Mouse (Mus musculus) heart, adult 11 months (tissue): ENCODE results near the gene Ceacam15.
"Not testable (repeated sequence)": the region's sequence is repeated elsewhere in the genome, so short reads cannot be mapped to it uniquely, and the experiment has no call there.

Experiments
- DNase-seq: peaks from one replicate; pipeline ENCODE4 v3.0.0; 2022

Ceacam15 gene

DNA sequence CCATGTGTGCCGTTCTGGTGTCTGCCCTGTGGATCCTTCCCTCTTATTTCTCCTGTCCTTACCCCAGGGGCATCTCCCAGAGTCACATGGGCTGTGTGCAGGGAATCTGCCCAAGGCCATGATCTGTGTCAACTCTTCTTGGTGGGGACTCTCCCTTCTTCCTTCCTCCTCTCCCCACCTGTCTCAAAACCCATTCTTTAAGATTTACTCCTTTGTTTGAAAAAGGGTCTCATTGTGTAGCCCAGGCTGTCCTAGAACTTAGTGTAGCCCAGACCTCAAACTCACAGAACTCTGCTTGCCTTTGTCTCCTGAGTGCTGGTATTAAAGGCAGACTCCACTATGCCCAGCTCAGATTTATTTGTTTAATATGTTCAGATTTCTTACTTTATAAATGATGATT lies at the start of gene Ceacam15:
Gene Ceacam15, minus strand, starts transcription at position 101 of the 400 bp plus-strand sequence.
- no peak for DNase-seq

DNA sequence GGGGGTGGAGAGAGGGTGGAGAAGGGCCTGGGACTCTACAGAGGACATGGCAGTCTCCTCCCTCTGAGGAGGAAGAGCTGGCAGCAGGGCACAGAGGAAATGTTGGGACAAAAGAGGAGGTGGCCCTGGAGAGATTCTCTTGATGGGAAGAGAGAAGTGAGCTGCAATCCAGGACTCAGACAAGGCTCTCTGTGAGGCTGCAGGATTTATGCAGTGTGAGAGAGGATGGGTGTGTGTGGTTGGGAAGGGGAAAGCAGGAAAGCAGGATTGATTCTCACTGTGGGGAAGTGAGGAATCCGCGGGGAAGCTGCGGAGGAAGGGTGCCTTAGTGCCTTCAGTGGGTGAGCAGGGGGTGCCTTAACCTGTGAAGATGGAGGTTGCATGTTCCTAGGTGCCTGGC lies 47.0 kb upstream of the Ceacam15 start:
- DNase-seq, result not testable (repeated sequence)

DNA sequence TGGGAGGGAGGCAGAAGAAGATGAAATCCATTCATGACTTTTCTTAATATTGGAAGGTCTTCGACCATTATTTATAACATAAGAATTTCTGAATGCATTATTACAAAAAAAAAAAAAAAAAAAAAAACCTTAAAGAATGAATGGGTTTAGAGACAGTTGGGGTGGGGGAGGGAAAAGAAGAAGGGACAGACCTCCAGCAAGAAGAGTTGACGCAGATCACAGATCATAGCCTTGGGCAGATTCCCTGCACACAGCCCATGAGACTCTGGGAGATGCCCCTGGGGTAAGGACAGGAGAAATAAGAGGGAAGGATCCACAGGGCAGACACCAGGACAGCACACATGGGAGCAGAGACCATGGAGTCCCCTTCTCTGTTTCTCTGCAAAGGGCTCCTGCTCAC lies 46.1 kb upstream of the Ceacam15 start, which contains the start of gene Ceacam9:
Gene Ceacam9, plus strand, starts transcription at position 301 of the 400 bp plus-strand sequence.
- no peak for DNase-seq

DNA sequence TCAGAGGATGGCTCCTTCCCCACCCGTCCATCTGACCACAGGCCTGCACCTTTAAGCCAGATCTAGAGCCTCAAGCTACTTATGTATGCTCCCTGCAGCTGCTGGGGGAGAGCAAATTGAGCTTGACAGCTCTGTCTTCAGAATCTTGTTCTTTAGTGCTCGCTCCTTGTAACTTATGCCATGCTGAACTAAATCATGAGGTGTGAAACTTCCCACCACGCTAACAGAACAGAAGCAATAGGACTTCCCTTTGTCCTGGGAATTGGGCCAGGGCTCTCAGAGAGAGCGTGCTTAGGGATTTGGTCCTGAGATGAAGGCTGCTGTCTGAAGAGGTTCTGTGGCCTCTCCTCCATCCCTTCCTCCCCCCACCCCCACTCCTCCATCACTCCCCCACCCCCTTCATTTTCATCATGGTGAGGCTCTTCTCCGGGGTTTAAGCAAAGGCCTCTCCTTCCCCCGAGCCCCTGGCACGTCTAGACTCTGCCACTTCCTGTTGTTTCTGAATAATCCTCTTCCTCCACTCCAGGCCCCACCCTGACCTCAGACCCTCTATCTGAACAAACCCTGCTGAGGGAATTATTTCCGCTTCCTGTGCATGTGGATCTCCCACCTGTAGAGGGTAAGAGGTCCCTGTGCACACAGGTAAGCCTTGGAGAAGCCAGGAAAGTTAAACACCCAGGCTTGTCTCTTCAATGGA lies 41.1 kb upstream of the Ceacam15 start:
- not testable (repeated sequence) for DNase-seq

DNA sequence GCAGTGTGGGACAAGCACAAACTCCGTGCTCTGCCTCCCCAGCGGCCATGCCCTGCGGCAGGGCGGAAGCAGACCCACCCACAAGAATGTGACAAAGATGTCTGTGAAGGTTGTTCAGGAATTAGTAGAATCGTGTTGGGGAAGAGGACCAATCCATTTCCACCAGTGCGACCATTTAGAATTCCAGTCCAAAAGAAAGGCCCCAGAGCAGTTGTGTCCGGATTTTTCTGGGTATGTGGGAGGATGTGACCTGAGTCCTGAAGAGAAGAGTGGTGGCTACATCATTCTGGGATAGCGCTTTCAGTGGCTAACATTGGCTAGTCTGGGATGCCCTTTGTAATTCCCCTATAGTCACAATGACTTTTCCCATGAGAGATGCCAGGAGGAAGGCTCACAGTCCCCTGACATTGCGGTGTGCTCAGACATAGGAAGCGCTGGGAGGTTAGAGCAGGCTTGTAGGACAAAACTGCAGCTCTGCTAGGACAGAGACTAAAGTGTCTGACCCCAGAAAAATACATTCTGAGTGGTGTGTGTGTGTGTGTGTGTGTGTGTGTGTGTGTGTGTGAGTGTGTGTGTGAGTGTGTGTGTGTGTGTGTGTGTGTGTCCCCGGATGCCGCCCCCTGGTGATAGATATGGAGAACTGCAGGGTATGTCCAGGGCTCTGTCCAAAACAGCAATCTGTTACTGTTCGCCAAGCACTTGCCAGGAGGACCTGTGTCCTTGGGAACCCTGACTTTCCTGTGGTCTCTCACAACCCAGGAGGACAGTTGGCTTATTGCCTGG lies 37.3 kb upstream of the Ceacam15 start:
- DNase-seq, result no peak

- DNase-seq, result no peak
Observed at GRCm38 (mm10) chr7:16710604-16711003, 35.1 kb upstream of the Ceacam15 start.

DNA sequence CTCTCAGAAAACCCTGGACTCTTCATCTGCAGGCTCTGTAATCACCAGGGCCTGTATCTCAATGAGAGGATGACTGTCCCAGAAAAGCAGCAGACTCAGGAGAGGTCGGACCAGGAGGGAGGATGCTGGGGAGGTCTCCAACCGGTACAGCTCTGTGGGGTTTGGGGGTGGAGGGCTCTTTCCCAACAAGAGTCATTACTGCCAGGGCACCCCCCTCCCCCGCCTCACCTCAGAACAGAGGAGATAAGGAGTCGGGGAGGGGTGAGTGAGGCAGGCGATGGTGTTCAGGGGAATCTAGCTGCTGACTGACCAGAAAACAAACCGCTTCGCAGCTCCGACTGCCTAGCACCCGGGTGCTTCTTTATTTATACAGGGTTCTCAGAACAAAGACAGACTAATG lies 32.7 kb upstream of the Ceacam15 start:
- DNase-seq, result peak; percentile 90

DNA sequence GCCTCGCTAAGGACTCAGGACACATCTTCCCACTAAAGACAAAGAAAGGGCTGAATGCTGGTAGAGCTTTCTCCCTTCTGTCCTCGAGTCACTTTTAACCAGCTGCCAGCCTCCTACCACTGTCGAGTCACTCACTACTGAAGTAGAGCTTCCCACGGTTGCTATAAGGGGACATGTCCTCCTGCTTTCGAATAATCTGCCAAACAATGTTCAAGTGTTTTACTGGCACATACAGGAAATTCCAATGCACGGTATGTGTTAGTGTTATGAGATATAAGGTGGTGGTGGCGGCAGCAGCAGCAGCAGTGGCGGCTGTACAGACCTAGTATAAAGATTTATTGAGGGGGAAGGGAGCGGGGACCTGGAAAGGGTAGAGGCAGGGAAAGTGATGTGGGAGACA lies 30.9 kb upstream of the Ceacam15 start:
- no peak for DNase-seq

DNA sequence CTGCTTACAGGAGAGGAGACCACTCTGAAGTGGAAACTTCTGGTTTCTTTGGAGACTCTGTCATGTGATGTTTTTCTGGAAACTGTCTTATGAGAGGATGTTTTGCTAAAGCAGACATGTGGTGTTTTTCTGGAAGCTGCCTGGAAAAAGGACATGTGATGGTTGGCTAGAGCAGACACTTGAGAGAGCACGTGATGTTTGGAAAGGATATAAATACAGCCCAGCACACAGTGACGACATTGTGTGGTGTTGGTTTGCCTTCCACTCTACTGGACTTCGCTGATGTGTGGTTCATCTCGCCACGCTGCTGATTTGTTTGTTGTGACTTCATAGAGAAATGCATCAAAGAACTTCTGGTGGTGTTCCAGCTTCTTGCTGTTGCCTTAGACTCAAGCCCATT lies 25.1 kb upstream of the Ceacam15 start:
- DNase-seq, result peak; percentile 87

DNA sequence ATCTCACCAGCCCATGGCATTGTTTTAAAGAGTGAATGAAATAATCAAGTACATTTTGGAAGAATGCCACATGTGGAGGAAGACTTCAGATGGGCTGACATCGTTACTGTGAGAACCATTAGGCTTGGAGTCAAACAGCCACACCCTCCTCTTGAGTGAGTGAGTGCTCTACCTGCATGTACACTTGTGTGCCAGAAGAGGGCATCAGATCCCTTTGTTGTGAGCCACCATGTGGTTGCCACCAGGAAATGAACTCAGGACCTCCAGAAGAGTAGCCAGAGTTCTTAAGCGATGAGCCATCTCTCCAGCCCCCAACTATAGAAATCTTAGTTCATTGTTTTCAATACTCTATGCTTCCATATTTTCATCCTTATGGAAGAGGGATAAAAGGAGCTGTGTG lies 23.5 kb upstream of the Ceacam15 start:
- DNase-seq, result no peak

DNA sequence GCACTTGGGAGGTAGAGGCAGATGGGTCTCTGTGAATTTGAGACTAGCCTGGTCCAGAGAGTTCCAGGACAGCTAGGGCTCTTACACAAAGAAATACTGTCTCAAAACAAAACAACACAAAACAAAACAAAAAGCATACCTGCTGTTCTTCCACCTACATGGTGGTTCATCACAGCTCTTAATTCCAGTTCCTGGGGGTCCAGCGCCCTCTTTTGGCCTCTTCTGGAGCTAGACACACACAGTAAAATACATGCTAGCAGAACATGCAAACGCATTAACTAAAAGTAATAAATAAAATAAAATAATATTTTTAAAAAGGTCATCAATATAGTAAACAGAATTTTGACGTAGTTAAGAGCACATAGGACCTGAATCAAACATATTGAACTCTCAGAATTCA lies 19.5 kb upstream of the Ceacam15 start:
- DNase-seq, result no peak

DNA sequence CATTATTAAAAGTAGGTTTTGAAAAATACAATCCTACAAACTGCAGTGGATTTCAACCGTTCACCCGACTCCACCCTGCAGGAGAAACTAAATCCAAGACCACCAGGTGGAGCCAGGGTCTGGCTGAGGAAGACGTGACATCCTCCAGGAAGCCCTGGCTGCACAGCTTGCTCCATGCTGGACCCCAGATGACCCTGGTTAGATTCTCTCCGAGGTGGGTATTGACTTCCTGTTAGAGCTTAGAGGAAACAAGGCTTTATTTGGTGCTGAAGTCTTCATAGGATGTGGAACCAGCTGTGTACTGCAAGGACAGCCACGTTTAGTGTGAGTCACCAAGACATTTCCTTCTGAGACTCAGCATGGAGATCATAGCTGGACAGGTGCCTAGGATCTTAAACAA lies 13.7 kb upstream of the Ceacam15 start:
- peak; percentile 90 for DNase-seq

GRCm38 (mm10) chr7:16680194-16680593 lies 4.7 kb upstream of the Ceacam15 start:
- DNase-seq, result not testable (repeated sequence)

DNA sequence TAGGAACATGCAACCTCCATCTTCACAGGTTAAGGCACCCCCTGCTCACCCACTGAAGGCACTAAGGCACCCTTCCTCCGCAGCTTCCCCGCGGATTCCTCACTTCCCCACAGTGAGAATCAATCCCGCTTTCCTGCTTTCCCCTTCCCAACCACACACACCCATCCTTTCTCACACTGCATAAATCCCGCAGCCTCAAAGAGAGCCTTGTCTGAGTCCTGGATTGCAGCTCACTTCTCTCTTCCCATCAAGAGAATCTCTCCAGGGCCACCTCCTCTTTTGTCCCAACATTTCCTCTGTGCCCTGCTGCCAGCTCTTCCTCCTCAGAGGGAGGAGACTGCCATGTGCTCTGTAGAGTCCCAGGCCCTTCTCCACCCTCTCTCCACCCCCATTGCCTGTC lies 806 bp downstream of the Ceacam15 start:
- not testable (repeated sequence) for DNase-seq

DNA sequence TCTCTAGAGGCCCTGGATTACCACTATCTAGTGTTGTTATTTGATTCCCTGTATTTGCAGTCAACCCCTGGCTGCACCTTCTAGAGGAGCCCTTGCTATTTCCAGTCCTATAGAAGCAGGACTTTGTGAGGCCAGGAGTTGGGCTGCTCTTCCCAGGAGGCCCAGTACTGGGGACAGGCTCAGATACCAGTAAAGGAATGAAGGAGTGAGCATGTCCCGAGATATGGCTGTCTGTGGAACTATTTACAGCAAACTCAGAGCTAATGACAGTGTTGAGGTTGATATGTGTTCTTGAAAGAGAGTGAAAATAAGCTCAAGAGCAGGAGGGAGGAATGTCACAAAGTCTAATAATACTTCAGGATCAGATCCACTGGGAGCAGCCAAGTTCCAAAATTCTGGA lies 1.7 kb downstream of the Ceacam15 start:
- DNase-seq, result no peak

- not testable (repeated sequence) for DNase-seq
Observed at GRCm38 (mm10) chr7:16668331-16668930, 7.1 kb downstream of the Ceacam15 start.

DNA sequence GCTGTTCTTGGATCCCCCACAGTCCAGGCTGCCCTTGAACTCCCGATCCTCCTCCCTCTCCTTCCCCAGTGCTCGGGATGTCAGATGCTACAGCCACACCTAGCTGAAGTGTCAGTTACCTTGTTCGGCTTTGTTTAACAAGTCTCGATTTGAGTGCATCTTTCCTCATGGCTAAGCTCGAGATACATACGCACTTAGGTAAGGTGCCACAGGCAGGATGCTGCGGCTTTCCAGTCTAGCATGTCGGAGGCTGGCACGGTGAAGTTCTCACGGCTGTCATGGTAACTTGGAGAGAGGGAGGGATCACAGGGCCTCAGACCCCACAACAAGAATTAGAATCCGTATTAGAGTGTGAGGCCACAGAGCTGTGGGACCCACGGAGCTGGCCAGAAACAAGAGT lies 31.2 kb downstream of the Ceacam15 start:
- no peak for DNase-seq

DNA sequence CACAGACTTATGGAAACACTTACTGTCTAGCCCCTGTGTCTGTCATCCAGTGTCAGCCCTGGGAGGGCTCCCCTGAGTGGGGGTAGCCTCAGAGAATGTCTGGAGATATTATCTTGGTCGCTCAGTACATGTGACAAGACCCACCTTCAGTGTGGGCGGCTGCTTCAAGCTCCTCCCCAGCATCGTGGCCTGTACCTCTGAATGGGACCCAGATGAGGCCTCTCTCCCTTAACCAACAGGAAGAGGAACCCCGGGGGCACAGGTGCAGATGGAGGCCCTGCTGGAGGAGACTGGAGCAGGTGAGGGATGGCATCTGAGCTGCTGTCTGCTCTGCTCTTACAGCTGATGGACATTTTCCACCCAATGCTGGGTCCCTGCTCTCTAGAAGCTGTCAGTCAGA lies 32.4 kb downstream of the Ceacam15 start:
- DNase-seq, result not testable (repeated sequence)

GRCm38 (mm10) chr7:16639028-16639427 lies 36.5 kb downstream of the Ceacam15 start:
- peak; percentile 96 for DNase-seq

- no peak for DNase-seq
Observed at GRCm38 (mm10) chr7:16635116-16635515, 40.4 kb downstream of the Ceacam15 start.

DNA sequence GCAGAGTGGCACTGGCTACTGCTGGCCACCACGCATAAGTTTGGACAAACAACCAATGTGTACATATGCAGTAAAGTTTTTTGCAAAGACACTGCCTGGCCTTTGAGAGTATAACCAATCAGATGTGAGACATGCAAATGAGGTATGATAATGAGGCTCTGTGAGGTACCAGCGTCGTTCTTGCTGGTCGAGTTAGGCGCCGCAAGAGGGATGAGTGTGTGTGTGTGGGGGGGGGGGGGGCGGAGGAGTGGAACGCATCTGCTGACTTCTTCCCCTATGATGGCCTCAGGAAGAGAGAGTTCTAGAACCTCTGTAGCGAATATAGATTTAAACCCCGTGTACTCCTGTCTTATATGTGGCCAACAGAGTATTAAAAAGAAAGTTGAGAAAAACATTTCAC lies 41.6 kb downstream of the Ceacam15 start:
- not testable (repeated sequence) for DNase-seq

DNA sequence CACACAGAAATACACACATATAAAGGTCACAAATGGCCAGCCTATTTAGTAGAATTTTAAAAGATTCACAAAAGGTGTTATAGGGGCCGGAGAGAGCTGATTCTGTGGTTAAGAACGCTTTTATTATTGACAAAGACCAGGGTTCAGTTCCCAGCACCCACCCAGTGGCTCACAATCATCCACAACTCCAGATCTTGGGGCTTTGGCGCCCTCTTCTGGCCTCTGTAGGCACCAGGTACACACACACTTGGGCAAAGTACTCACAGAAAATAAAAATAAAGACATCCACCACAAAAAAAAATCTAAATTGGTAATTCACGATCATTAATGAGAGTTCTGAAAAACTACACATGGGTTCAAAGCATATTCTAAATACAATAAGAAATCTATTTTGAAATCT lies 43.6 kb downstream of the Ceacam15 start:
- DNase-seq, result no peak

- no peak for DNase-seq
Observed at GRCm38 (mm10) chr7:16631025-16631424, 44.5 kb downstream of the Ceacam15 start.
